Mouse (Mus musculus) megakaryocyte, embryonic 14.5 days (primary cell): Measurements from ENCODE around the gene Bnc2.

Experiments
- FLI1 ChIP-seq: IDR thresholded peaks from 2 replicates; pipeline ENCODE4 v1.6.1; 2012; ENCODE audit warnings: low read length, inconsistent platforms, mixed read lengths
- GATA1 ChIP-seq: IDR thresholded peaks from 3 replicates; pipeline ENCODE4 v1.6.1; 2012; ENCODE audit warnings: mixed read lengths, low read length, inconsistent platforms, borderline replicate concordance

GRCm38 (mm10) chr4:84675974-84676315, 870 bp upstream of the Bnc2 start:
- no peak for TF ChIP-seq GATA1
- TF ChIP-seq FLI1: no peak
